Mouse (Mus musculus): ENCODE measurements around the gene Gm28043.

- no peak for TF ChIP-seq CTCF (IDR thresholded peaks at IDR 0.05; ENCODE audit: low read depth)
- TF ChIP-seq EP300 (optimal IDR thresholded peaks at IDR 0.05), result no peak
Observed at GRCm38 (mm10) chr17:29716732-29717445, 102.2 kb downstream of the Gm28043 start, which contains the start of gene Ccdc167.

All from stomach, postnatal 0 days (tissue).